Mouse (Mus musculus) kidney, adult 11 months (tissue): ENCODE data around the gene Ptpra.
A peak's percentile ranks its signal among the peaks of the same experiment; 100 is the strongest.

Experiments used
- DNase-seq: peaks from one replicate; pipeline ENCODE4 v3.0.0; 2022

The Ptpra gene

GRCm38 (mm10) chr2:130449794-130450433 is at the start of gene Ptpra:
Gene Ptpra (plus strand): TSS chr2:130450278.
- DNase-seq = peak; percentile 85

- DNase-seq = no peak
Observed at GRCm38 (mm10) chr2:130401891-130402290, 48.2 kb upstream of the Ptpra start.

GRCm38 (mm10) chr2:130404939-130405338 is 45.1 kb upstream of the Ptpra start, which contains the start of the genes Gm28372 and 1700020A23Rik:
Gene Gm28372 (plus strand): TSS chr2:130405239.
Gene 1700020A23Rik (plus strand): TSS chr2:130405259.
- DNase-seq = no peak

GRCm38 (mm10) chr2:130406178-130406577 is 43.9 kb upstream of the Ptpra start, which contains the start of gene Tmem239:
Gene Tmem239 (plus strand): TSS chr2:130406478.
- no peak for DNase-seq

- DNase-seq = no peak
Observed at GRCm38 (mm10) chr2:130408194-130408593, 41.9 kb upstream of the Ptpra start.

GRCm38 (mm10) chr2:130411558-130412495 is 38.3 kb upstream of the Ptpra start:
- DNase-seq = peak; percentile 63

GRCm38 (mm10) chr2:130412775-130413174 is 37.3 kb upstream of the Ptpra start:
- no peak for DNase-seq

GRCm38 (mm10) chr2:130414094-130414856 is 35.8 kb upstream of the Ptpra start:
- no peak for DNase-seq

- no peak for DNase-seq
Observed at GRCm38 (mm10) chr2:130421781-130422620, 28.1 kb upstream of the Ptpra start.

- peak; percentile 72 for DNase-seq
Observed at GRCm38 (mm10) chr2:130423397-130424125, 26.5 kb upstream of the Ptpra start.

- peak; percentile 90 for DNase-seq
Observed at GRCm38 (mm10) chr2:130424126-130424853, 25.8 kb upstream of the Ptpra start, which contains the start of the genes Vps16 and Pced1a. Gene Vps16 (plus strand): TSS chr2:130424339. Gene Pced1a (minus strand): TSS chr2:130424701.

GRCm38 (mm10) chr2:130425112-130425511 is 25.0 kb upstream of the Ptpra start:
- no peak for DNase-seq

GRCm38 (mm10) chr2:130429851-130430250 is 20.2 kb upstream of the Ptpra start:
- DNase-seq = no peak

- DNase-seq = no peak
Observed at GRCm38 (mm10) chr2:130430484-130430883, 19.6 kb upstream of the Ptpra start.

- no peak for DNase-seq
Observed at GRCm38 (mm10) chr2:130432157-130432556, 17.9 kb upstream of the Ptpra start.

GRCm38 (mm10) chr2:130433152-130433551 is 16.9 kb upstream of the Ptpra start:
- DNase-seq = no peak

GRCm38 (mm10) chr2:130436769-130437168 is 13.3 kb upstream of the Ptpra start:
- no peak for DNase-seq

GRCm38 (mm10) chr2:130438861-130439260 is 11.2 kb upstream of the Ptpra start:
- DNase-seq = no peak

GRCm38 (mm10) chr2:130439840-130440480 is 10.1 kb upstream of the Ptpra start:
- DNase-seq = no peak

GRCm38 (mm10) chr2:130442162-130442561 is 7.9 kb upstream of the Ptpra start:
- no peak for DNase-seq
